In genomic region chr11:69715929-69716328, GRCm38 (mm10) we compare ENCODE assay signal across 9 mouse cellular contexts. TPM values are rescaled to one million over a fixed set of nuclear protein-coding genes. Genes with fewer than 3 reads are reported as not detected.
A peak's percentile ranks its signal among the peaks of the same experiment; 100 is the strongest.
DNase-seq lines count a peak whose midpoint lies in the region; ATAC-seq and TF ChIP-seq lines count a peak whose summit lies in the region.
"Had no signal": no experiment of that assay in that cellular context is flagged by ENCODE, and none has a peak within 500 bp of the region (broad histone marks: within the 10 kb centered on the region; RNA-seq: fewer than 3 reads in every experiment).

No protein-coding gene starts in this region.

- no peaks in the 10 kb centered on the region for H3K4me1 ChIP-seq in midbrain, embryonic 11.5 days (ENCODE audit: control insufficient read depth, insufficient read depth, low read length)
- no peaks in the 10 kb centered on the region for H3K4me1 ChIP-seq in midbrain, embryonic 16.5 days (ENCODE audit: control insufficient read depth, insufficient read depth, low read length)

- no peak overlapping the region for H3ac ChIP-seq in myocyte (ENCODE audit: control insufficient read depth, insufficient read length)

- H3K4me2 ChIP-seq in midbrain, embryonic 11.5 days: no peak overlapping the region
- H3K4me2 ChIP-seq in midbrain, embryonic 16.5 days (ENCODE audit: low read length): no peak overlapping the region
- H3K4me2 ChIP-seq in myocyte (ENCODE audit: low read depth): no peak overlapping the region
- H3K4me2 ChIP-seq: midbrain, embryonic 12.5 days had no signal

- no peak overlapping the region for H3K27ac ChIP-seq in midbrain, embryonic 11.5 days (ENCODE audit: low read depth, low read length)
- no peak overlapping the region for H3K27ac ChIP-seq in midbrain, embryonic 16.5 days (ENCODE audit: low read length)
- H3K27ac ChIP-seq: midbrain, embryonic 12.5 days had no signal

- peak; percentile 83 for DNase-seq in midbrain, embryonic 11.5 days (ENCODE audit: low spot score, missing footprints)
- DNase-seq in brain, embryonic 14.5 days (ENCODE audit: low read depth): peak; percentile 23
- DNase-seq in kidney, postnatal 10 days: peak; percentile 33
- no peak for DNase-seq in spleen, postnatal 36 days (ENCODE audit: low spot score in 2 of 2)
- DNase-seq in left cerebral cortex, adult 18-20 months (ENCODE audit: low spot score in 2 of 2): no peak

- no peaks in the 10 kb centered on the region for H3K36me3 ChIP-seq in midbrain, embryonic 11.5 days (ENCODE audit: control insufficient read depth, insufficient read depth, low read length)
- H3K36me3 ChIP-seq in midbrain, embryonic 16.5 days (ENCODE audit: control insufficient read depth, insufficient read depth, low read length): no peaks in the 10 kb centered on the region
- H3K36me3 ChIP-seq in myocyte (ENCODE audit: control insufficient read depth, insufficient read depth): no peaks in the 10 kb centered on the region
- H3K36me3 ChIP-seq: midbrain, embryonic 12.5 days had no signal

- no peaks in the 10 kb centered on the region for H3K27me3 ChIP-seq in midbrain, embryonic 11.5 days (ENCODE audit: control insufficient read depth, insufficient read depth, low read length)
- H3K27me3 ChIP-seq in midbrain, embryonic 16.5 days (ENCODE audit: control insufficient read depth, insufficient read depth, low read depth, low read length): no peaks in the 10 kb centered on the region
- no peaks in the 10 kb centered on the region for H3K27me3 ChIP-seq in myocyte (ENCODE audit: control insufficient read depth, insufficient read depth, insufficient read length)
- H3K27me3 ChIP-seq: midbrain, embryonic 12.5 days had no signal

- no peak for TF ChIP-seq CTCF in brain, embryonic 14.5 days (IDR thresholded peaks at IDR 0.05; ENCODE audit: borderline replicate concordance, extremely low read depth, insufficient read depth, insufficient read length)

- ATAC-seq in midbrain, embryonic 11.5 days (ENCODE audit: low FRiP score): no peak
- no peak for ATAC-seq in midbrain, embryonic 16.5 days
- no peak for ATAC-seq in CD4-positive, CD25-positive, alpha-beta regulatory T cell, adult 4 months

- no peak overlapping the region for H3K4me3 ChIP-seq in midbrain, embryonic 11.5 days (ENCODE audit: low read depth, low read length)
- H3K4me3 ChIP-seq in midbrain, embryonic 16.5 days (ENCODE audit: low read depth, low read length): no peak overlapping the region
- H3K4me3 ChIP-seq in myocyte: no peak overlapping the region
- H3K4me3 ChIP-seq: midbrain, embryonic 12.5 days had no signal

- 35% methylated on average over 5 of the region's 5 CpGs for WGBS in midbrain, embryonic 11.5 days
- 28% methylated on average over 5 of the region's 5 CpGs for whole genome bisulfite sequencing in midbrain, embryonic 16.5 days

- no peaks in the 10 kb centered on the region for H3K9me3 ChIP-seq in midbrain, embryonic 11.5 days (ENCODE audit: control insufficient read depth, low read length)
- H3K9me3 ChIP-seq in midbrain, embryonic 16.5 days (replicated peaks; ENCODE audit: control insufficient read depth, low read length, poor library complexity, severe bottlenecking): no peaks in the 10 kb centered on the region
- H3K9me3 ChIP-seq: midbrain, embryonic 12.5 days had no signal

- no peak for TF ChIP-seq POLR2A in brain, embryonic 14.5 days (IDR thresholded peaks at IDR 0.05; ENCODE audit: borderline replicate concordance, extremely low read depth, insufficient read depth, insufficient read length, poor library complexity, severe bottlenecking)
- TF ChIP-seq POLR2A in myocyte (IDR thresholded peaks at IDR 0.05; ENCODE audit: insufficient read length, low read depth): no peak

- no peaks in the 10 kb centered on the region for H3K79me2 ChIP-seq in myocyte (ENCODE audit: control insufficient read depth, insufficient read depth)

- H3K9ac ChIP-seq in midbrain, embryonic 11.5 days (ENCODE audit: low read length): no peak overlapping the region
- H3K9ac ChIP-seq in midbrain, embryonic 16.5 days (ENCODE audit: low read depth, low read length): no peak overlapping the region
- H3K9ac ChIP-seq: midbrain, embryonic 12.5 days had no signal

TF ChIP-seq in myocyte, 11 proteins besides CTCF, POLR2A, EP300 and RAD21:
- no peak for TF ChIP-seq POLR2AphosphoS2 (IDR thresholded peaks at IDR 0.05; ENCODE audit: insufficient read length, low read depth)
- no peak for TF ChIP-seq MYOG (IDR thresholded peaks at IDR 0.05; ENCODE audit: control insufficient read depth in 1 of 3, insufficient read depth in 1 of 3, insufficient read length in 2 of 3, low read depth in 2 of 3)
- TF ChIP-seq E2F4 (IDR thresholded peaks at IDR 0.05; ENCODE audit: insufficient read depth): no peak
- no peak for TF ChIP-seq TCF3 (IDR thresholded peaks at IDR 0.05; ENCODE audit: insufficient read length, low read depth)
- TF ChIP-seq USF1 (IDR thresholded peaks at IDR 0.05; ENCODE audit: low read depth): no peak
- no peak for TF ChIP-seq REST (IDR thresholded peaks at IDR 0.05; ENCODE audit: insufficient read depth, insufficient read length)
- TF ChIP-seq CEBPB (IDR thresholded peaks at IDR 0.05; ENCODE audit: insufficient read depth, poor library complexity, severe bottlenecking): 0 out of 2 replicates have a peak, but pooled peaks have one; percentile 16
- no peak for TF ChIP-seq SRF (IDR thresholded peaks at IDR 0.05; ENCODE audit: control insufficient read depth, insufficient read length, low read depth)

RNA-seq across cellular contexts. Expression of gene Tnfsfm13, which starts 20.0 kb away (rescaled TPM):
- polyA plus RNA-seq in midbrain, embryonic 11.5 days (2014; fragmentation: Nextera tagmentation; extraction: Ambion mirVana): 0.78 and 1.6 TPM in 2 replicates
- 0.60 and 0.87 TPM in 2 replicates for polyA plus RNA-seq in midbrain, embryonic 16.5 days (2015; fragmentation: Nextera tagmentation; extraction: Ambion mirVana)
- 0.77 and 1.2 TPM in 2 replicates for polyA plus RNA-seq in brain, embryonic 14.5 days (2012; rRNA removed)
- 1.6 TPM for polyA plus RNA-seq in myocyte (2012; fragmentation: generic; extraction: Trizol)
- not detected for polyA plus RNA-seq in CD4-positive, CD25-positive, alpha-beta regulatory T cell, adult 4 months (2017; shearing (Covaris generic))
- 1 to 10 TPM; 1.7 to 4.1 TPM for total RNA-seq in left cerebral cortex, adult 18-20 months (2021)

RNA-seq across cellular contexts. Expression of gene Tnfsf12, which starts 20.3 kb away (rescaled TPM):
- 2.0 and 2.8 TPM in 2 replicates for polyA plus RNA-seq in midbrain, embryonic 11.5 days (2014; fragmentation: Nextera tagmentation; extraction: Ambion mirVana)
- 2.3 and 3.0 TPM in 2 replicates for polyA plus RNA-seq in midbrain, embryonic 16.5 days (2015; fragmentation: Nextera tagmentation; extraction: Ambion mirVana)
- polyA plus RNA-seq in brain, embryonic 14.5 days (2012; rRNA removed): 5.3 and 6.0 TPM in 2 replicates
- 5.5 TPM for polyA plus RNA-seq in myocyte (2012; fragmentation: generic; extraction: Trizol)
- polyA plus RNA-seq in CD4-positive, CD25-positive, alpha-beta regulatory T cell, adult 4 months (2017; shearing (Covaris generic)): under 1 TPM in 1 of 2 experiments, not detected in 1; 0.23 TPM
- 10 to 100 TPM; 11.5 to 12.1 TPM for total RNA-seq in left cerebral cortex, adult 18-20 months (2021)

RNA-seq across cellular contexts. Expression of gene Tnfsf13, which starts 30.3 kb away (rescaled TPM):
- not detected in 2 replicates for polyA plus RNA-seq in midbrain, embryonic 11.5 days (2014; fragmentation: Nextera tagmentation; extraction: Ambion mirVana)
- 0.53 and 0.66 TPM in 2 replicates for polyA plus RNA-seq in midbrain, embryonic 16.5 days (2015; fragmentation: Nextera tagmentation; extraction: Ambion mirVana)
- polyA plus RNA-seq in brain, embryonic 14.5 days (2012; rRNA removed): 0.55 and 0.71 TPM in 2 replicates
- 0.07 TPM for polyA plus RNA-seq in myocyte (2012; fragmentation: generic; extraction: Trizol)
- not detected for polyA plus RNA-seq in CD4-positive, CD25-positive, alpha-beta regulatory T cell, adult 4 months (2017; shearing (Covaris generic))
- total RNA-seq in left cerebral cortex, adult 18-20 months (2021): 1 to 10 TPM; 1.6 to 2.9 TPM

RNA-seq across cellular contexts. Expression of gene Senp3, which starts 34.0 kb away (rescaled TPM):
- polyA plus RNA-seq in midbrain, embryonic 11.5 days (2014; fragmentation: Nextera tagmentation; extraction: Ambion mirVana): 80.6 and 90.8 TPM in 2 replicates
- 94.0 and 98.5 TPM in 2 replicates for polyA plus RNA-seq in midbrain, embryonic 16.5 days (2015; fragmentation: Nextera tagmentation; extraction: Ambion mirVana)
- 139 and 167 TPM in 2 replicates for polyA plus RNA-seq in brain, embryonic 14.5 days (2012; rRNA removed)
- 70.5 TPM for polyA plus RNA-seq in myocyte (2012; fragmentation: generic; extraction: Trizol)
- polyA plus RNA-seq in CD4-positive, CD25-positive, alpha-beta regulatory T cell, adult 4 months (2017; shearing (Covaris generic)): 10 to 100 TPM; 31.6 to 47.4 TPM
- 10 to 100 TPM; 91.4 to 98.7 TPM for total RNA-seq in left cerebral cortex, adult 18-20 months (2021)

RNA-seq across cellular contexts. Expression of gene Polr2a, which starts 42.5 kb away (rescaled TPM):
- polyA plus RNA-seq in midbrain, embryonic 11.5 days (2014; fragmentation: Nextera tagmentation; extraction: Ambion mirVana): 52.4 and 54.1 TPM in 2 replicates
- 13.0 and 15.5 TPM in 2 replicates for polyA plus RNA-seq in midbrain, embryonic 16.5 days (2015; fragmentation: Nextera tagmentation; extraction: Ambion mirVana)
- 35.8 and 71.0 TPM in 2 replicates for polyA plus RNA-seq in brain, embryonic 14.5 days (2012; rRNA removed)
- polyA plus RNA-seq in myocyte (2012; fragmentation: generic; extraction: Trizol): 69.5 TPM
- polyA plus RNA-seq in CD4-positive, CD25-positive, alpha-beta regulatory T cell, adult 4 months (2017; shearing (Covaris generic)): 10 to 100 TPM; 25.6 to 36.0 TPM
- total RNA-seq in left cerebral cortex, adult 18-20 months (2021): 10 to 100 TPM; 44.2 to 46.2 TPM

Comparison
In these comparisons a context has a peak if more than half of its experiments do, and no peak if none do; other contexts are left out.
1. DNase-seq: peak in midbrain, embryonic 11.5 days (single experiment), brain, embryonic 14.5 days (single experiment) and kidney, postnatal 10 days (single experiment); none in spleen, postnatal 36 days (0 of 2) and left cerebral cortex, adult 18-20 months (0 of 2).